Mouse (Mus musculus) CH12.LX (cell line): ENCODE results near the gene Phgr1.

ENCODE experiments used
- BHLHE40 ChIP-seq: IDR thresholded peaks from 2 replicates; pipeline ENCODE4 v1.6.1; 2011; ENCODE audit warnings: mild to moderate bottlenecking, low read depth, low read length, improper control_type of control experiment
- CTCF ChIP-seq, 2 experiments: IDR thresholded peaks in 1 of 2; conservative IDR thresholded peaks in 1 of 2; 2 replicates each; pipeline ENCODE4 v1.5.1; 2011 to 2012; ENCODE audit warnings: low read depth in 2 of 2, low read length in 2 of 2, improper control_type of control experiment in 1 of 2, inconsistent platforms in 1 of 2, mild to moderate bottlenecking in 1 of 2, moderate library complexity in 1 of 2
- E2F4 ChIP-seq: IDR thresholded peaks from 2 replicates; pipeline ENCODE4 v1.6.1; 2011; ENCODE audit warnings: low read depth, low read length, improper control_type of control experiment; ENCODE audit not compliant: insufficient replicate concordance
- HCFC1 ChIP-seq: IDR thresholded peaks from 2 replicates; pipeline ENCODE4 v1.6.1; 2012; ENCODE audit warnings: low read depth, mild to moderate bottlenecking, inconsistent platforms, low read length, improper control_type of control experiment
- JUN ChIP-seq: IDR thresholded peaks from 2 replicates; pipeline ENCODE4 v1.6.1; 2011; ENCODE audit warnings: low read depth, mild to moderate bottlenecking, low read length, improper control_type of control experiment, moderate library complexity; ENCODE audit not compliant: insufficient read depth
- MAX ChIP-seq: IDR thresholded peaks from 2 replicates; pipeline ENCODE4 v1.6.1; 2011; ENCODE audit warnings: low read length, improper control_type of control experiment
- MXI1 ChIP-seq: IDR thresholded peaks from 2 replicates; pipeline ENCODE4 v1.6.1; 2011; ENCODE audit warnings: mild to moderate bottlenecking, low read depth, low read length, improper control_type of control experiment
- NRF1 ChIP-seq: IDR thresholded peaks from 2 replicates; pipeline ENCODE4 v1.6.1; 2014; ENCODE audit warnings: low read depth, mild to moderate bottlenecking, inconsistent platforms, low read length, improper control_type of control experiment, moderate library complexity
- POLR2A ChIP-seq: IDR thresholded peaks from 2 replicates; pipeline ENCODE4 v1.6.1; 2011; ENCODE audit warnings: low read depth, mild to moderate bottlenecking, improper control_type of control experiment, low read length
- POLR2AphosphoS2 ChIP-seq: IDR thresholded peaks from 2 replicates; pipeline ENCODE4 v1.6.1; 2011; ENCODE audit warnings: low read depth, low read length, improper control_type of control experiment
- SIN3A ChIP-seq: IDR thresholded peaks from 2 replicates; pipeline ENCODE4 v1.6.1; 2012; ENCODE audit warnings: low read length, improper control_type of control experiment, inconsistent platforms
- SMC3 ChIP-seq: IDR thresholded peaks from 2 replicates; pipeline ENCODE4 v1.6.1; 2011; ENCODE audit warnings: low read depth, low read length, improper control_type of control experiment
- TCF12 ChIP-seq: IDR thresholded peaks from 2 replicates; pipeline ENCODE4 v1.6.1; 2014; ENCODE audit warnings: low read depth, mild to moderate bottlenecking, inconsistent platforms, low read length, improper control_type of control experiment

DNA sequence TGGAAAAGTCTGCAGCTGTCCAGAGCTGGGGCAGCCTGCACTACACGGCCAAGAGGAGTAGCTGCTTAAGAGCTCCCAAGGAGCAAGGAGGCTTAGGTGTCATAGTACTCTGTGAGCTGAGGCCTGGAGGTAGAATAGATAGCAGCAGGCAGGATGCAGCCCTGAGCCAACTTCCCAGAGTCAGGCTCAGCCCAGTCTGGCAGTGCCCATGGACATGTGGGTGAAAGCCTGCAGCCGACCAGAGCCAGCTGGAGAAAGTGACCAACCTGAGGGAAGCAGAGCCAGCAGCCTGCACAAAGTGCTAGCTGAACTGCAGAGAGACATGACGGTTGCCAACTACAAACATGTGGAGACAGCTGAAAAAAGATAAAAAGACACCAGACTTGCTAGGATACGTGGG lies 34.3 kb downstream of the Phgr1 start:
- TF ChIP-seq POLR2A: no peak
- TF ChIP-seq JUN: no peak
- TF ChIP-seq HCFC1: no peak
- TF ChIP-seq POLR2AphosphoS2: no peak
- no peak for TF ChIP-seq SMC3
- TF ChIP-seq SIN3A: no peak
- no peak for TF ChIP-seq NRF1
- no peak for TF ChIP-seq TCF12
- no peak for TF ChIP-seq BHLHE40
- no peak for TF ChIP-seq E2F4
- TF ChIP-seq MXI1: no peak
- no peak for TF ChIP-seq CTCF (conservative IDR thresholded peaks at IDR 0.05 in 1 of 2, IDR thresholded peaks at IDR 0.05 in 1 of 2; ENCODE audit: low read depth in 2 of 2, low read length in 2 of 2)
- no peak for TF ChIP-seq MAX
